Mouse (Mus musculus) heart, adult 2 months (tissue): ENCODE measurements around the gene Amn.

Experiments
- CTCF ChIP-seq: fragments of 200-600 bp; IDR thresholded peaks from 2 replicates; pipeline ENCODE4 v1.8.1; 2022; ENCODE audit warnings: antibody characterized with exemption, mild to moderate bottlenecking, moderate library complexity
- EP300 ChIP-seq: fragments of 200-500 bp; IDR thresholded peaks from 2 replicates; pipeline ENCODE4 v1.6.1; 2011; ENCODE audit warnings: low read depth, low read length, control low read depth; ENCODE audit not compliant: insufficient read depth
- POLR2A ChIP-seq: fragments of 200-500 bp; IDR thresholded peaks from 2 replicates; pipeline ENCODE4 v1.6.1; 2011; ENCODE audit warnings: mild to moderate bottlenecking, low read depth, low read length, control low read depth; ENCODE audit not compliant: insufficient read depth

DNA sequence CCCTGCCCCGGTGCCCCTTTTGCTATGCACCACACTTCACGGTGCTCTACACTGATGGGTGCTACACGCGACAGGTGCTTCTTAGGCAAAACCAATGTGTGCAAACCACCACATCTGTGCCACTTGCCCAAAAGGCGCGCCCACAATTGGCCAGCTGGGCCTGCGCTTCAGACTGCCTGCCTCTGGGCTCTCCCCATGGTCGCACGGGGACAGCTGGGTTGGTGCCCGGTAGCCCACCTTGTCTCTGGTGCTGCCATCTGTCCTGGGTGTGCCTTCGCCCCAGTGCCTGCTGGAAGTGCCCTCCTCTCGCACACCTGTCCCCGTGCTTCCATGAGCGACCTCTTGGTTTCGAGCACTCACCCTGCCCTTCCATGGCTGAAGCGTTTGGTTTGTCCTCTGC, 7.2 kb upstream of the Amn start:
- no peak for TF ChIP-seq CTCF
- TF ChIP-seq POLR2A: no peak
- TF ChIP-seq EP300: no peak
